Mouse (Mus musculus) kidney, adult 2 months (tissue): ENCODE measurements around the gene Kir3dl2. TPM values are rescaled to one million over a fixed set of nuclear protein-coding genes. Genes with fewer than 3 reads are reported as not detected.
"Not testable (repeated sequence)": the region's sequence is repeated elsewhere in the genome, so short reads cannot be mapped to it uniquely, and the experiment has no call there.

ENCODE experiments used
- DNase-seq: peaks from one replicate; pipeline ENCODE4 v3.0.0; 2021
- H3K27ac ChIP-seq: fragments of 200-500 bp; 2 replicates; pipeline ENCODE4 v1.5.1; 2012; ENCODE audit warnings: low read depth, low read length, control low read depth, inconsistent platforms; ENCODE audit not compliant: insufficient read depth
- H3K27me3 ChIP-seq: fragments of 200-500 bp; replicated peaks from 2 replicates; pipeline ENCODE4 v1.6.1; 2012; ENCODE audit warnings: mild to moderate bottlenecking, moderate library complexity, low read length, inconsistent platforms; ENCODE audit not compliant: control insufficient read depth, insufficient read depth
- H3K36me3 ChIP-seq: fragments of 200-500 bp; 2 replicates; pipeline ENCODE4 v1.6.1; 2012; ENCODE audit warnings: mild to moderate bottlenecking, moderate library complexity, low read length, inconsistent platforms; ENCODE audit not compliant: control insufficient read depth, insufficient read depth
- H3K4me1 ChIP-seq: fragments of 200-500 bp; 2 replicates; pipeline ENCODE4 v1.6.1; 2011; ENCODE audit warnings: low read length; ENCODE audit not compliant: control insufficient read depth, insufficient read depth
- H3K4me3 ChIP-seq: fragments of 200-500 bp; 2 replicates; pipeline ENCODE4 v1.5.1; 2011; ENCODE audit warnings: mild to moderate bottlenecking, low read depth, low read length, control low read depth; ENCODE audit not compliant: insufficient read depth
- CTCF ChIP-seq: fragments of 200-500 bp; conservative IDR thresholded peaks from 2 replicates; pipeline ENCODE4 v1.5.1; 2011; ENCODE audit warnings: low read depth, mild to moderate bottlenecking, control low read depth, low read length, moderate library complexity, mixed read lengths; ENCODE audit not compliant: insufficient read depth, insufficient read length
- POLR2A ChIP-seq: fragments of 200-500 bp; IDR thresholded peaks from one replicate; pipeline ENCODE4 v1.6.1; 2011; ENCODE audit warnings: low read depth, low read length, control low read depth
- WGBS: fragments of 180-500 bp; shearing (Covaris S2); methylation state at CpG from one replicate; pipeline ENCODE4 v1.1.7; 2018; 5-methylcytosine and 5-hydroxymethylcytosine counted together
- polyA plus RNA-seq: library from polyadenylated mRNA; depleted of rRNA; stranded (reverse); fragments of >200 nt; gene quantifications from 2 replicates; pipeline ENCODE4 v1.2.3, GENCODE M21; 2012; rRNA removed

Gene Kir3dl2
- polyA plus RNA-seq, result not detected in 2 replicates

DNA sequence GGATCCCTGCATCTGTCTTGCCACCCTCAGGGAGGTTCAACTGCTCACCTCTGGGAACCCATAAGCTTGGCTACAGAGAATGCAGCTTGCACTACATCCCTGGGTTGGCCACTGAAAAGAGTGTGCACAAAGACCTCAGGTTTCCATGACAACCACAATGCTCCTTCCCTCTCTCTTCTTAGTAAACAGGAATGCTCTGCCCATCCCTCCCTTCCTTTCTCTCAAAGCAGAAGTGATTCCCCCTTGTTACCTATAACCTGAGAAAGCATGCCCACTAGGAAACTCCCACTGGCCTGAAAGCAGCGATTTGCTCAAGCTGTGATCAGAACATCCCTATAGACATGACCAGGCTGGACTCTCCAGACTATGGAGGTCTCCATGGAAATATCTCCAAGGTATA lies at the start of gene Kir3dl2:
Gene Kir3dl2 (minus strand): TSS at position 101 of the 400 bp plus-strand sequence.
- WGBS, result 74% methylated on average over 1 of the region's 1 CpGs
- H3K4me1 ChIP-seq, H3K27me3 ChIP-seq, H3K36me3 ChIP-seq, H3K4me3 ChIP-seq, H3K27ac ChIP-seq, DNase-seq: not testable (repeated sequence)

DNA sequence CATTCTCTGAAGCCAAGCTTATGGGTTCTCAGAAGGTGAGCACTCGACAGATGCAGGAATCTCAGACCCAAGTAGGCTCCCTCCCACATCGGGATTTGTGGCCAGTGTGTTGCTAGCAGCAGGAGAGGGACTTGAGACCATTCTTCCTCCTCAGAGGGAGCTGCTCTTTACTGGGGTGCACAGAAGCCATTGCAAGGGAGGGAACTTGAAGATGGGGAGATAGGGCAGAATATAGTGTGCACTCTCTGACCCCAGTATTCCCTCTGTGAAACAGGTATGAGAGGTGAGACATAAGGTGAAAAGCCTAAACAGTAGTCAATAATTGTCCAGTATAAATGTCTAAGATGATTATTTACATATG lies 47.0 kb upstream of the Kir3dl2 start:
- 12% methylated on average over 2 of the region's 2 CpGs for WGBS

GRCm38 (mm10) chrX:136590199-136590896 lies 46.5 kb upstream of the Kir3dl2 start, which contains the start of gene Tceal3:
Gene Tceal3 (plus strand): TSS chrX:136590842.
- DNase-seq, result no peak
- Histone ChIP-seq H3K27ac (no peak within 1 kb of the TSS), H3K36me3 (no peaks in the 10 kb centered on the region), H3K4me3 (no peak within 1 kb of the TSS), H3K27me3 (no peaks in the 10 kb centered on the region), H3K4me1 (no peaks in the 10 kb centered on the region)
- TF ChIP-seq POLR2A, result no peak
- no peak for TF ChIP-seq CTCF
- WGBS, result 40% methylated on average over 12 of the region's 12 CpGs

More for the DNA sequence above, 47.0 kb upstream of the Kir3dl2 start:
- H3K4me1 ChIP-seq, result no peaks in the 10 kb centered on the region
- TF ChIP-seq POLR2A (no peak), CTCF (no peak)
- no peaks in the 10 kb centered on the region for H3K27me3 ChIP-seq
- no peaks in the 10 kb centered on the region for H3K36me3 ChIP-seq
- H3K27ac ChIP-seq, result no peak overlapping the region
- H3K4me3 ChIP-seq, result no peak overlapping the region
- no peak for DNase-seq

- no peaks in the 10 kb centered on the region for H3K36me3 ChIP-seq
- no peak overlapping the region for H3K4me3 ChIP-seq
- TF ChIP-seq POLR2A, result no peak
- no peak for TF ChIP-seq CTCF
- DNase-seq, result no peak
- no peaks in the 10 kb centered on the region for H3K4me1 ChIP-seq
- no peaks in the 10 kb centered on the region for H3K27me3 ChIP-seq
- H3K27ac ChIP-seq, result no peak overlapping the region
- 82% methylated on average over 1 of the region's 1 CpGs for WGBS
These were observed 40.8 kb upstream of the Kir3dl2 start for GRCm38 (mm10) chrX:136584617-136585016.

DNA sequence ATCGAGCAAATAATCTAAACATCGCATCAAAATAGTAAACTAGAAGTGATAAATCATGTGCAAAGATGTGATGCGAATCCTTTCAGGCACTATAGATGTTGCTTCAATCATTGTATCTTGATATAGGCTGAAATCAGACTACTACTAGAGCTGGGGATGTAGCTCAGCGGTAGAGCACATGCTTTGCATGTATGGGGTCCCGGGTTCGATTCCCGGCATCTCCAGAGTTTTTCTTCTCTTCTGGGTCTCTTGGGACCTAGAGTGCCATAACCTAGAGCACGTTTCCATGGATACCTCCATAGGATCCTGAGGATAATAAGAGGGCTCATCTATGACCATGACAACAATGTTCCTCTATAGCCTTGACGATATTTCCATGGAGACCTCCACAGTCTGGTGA lies 25.2 kb upstream of the Kir3dl2 start:
- H3K4me1 ChIP-seq, H3K27me3 ChIP-seq, H3K36me3 ChIP-seq, H3K4me3 ChIP-seq, DNase-seq, H3K27ac ChIP-seq: not testable (repeated sequence)
- WGBS, result 93% methylated on average over 9 of the region's 9 CpGs

- not testable (repeated sequence) for H3K36me3 ChIP-seq, H3K4me1 ChIP-seq, DNase-seq, H3K27me3 ChIP-seq, H3K27ac ChIP-seq, H3K4me3 ChIP-seq
- 87% methylated on average over 4 of the region's 4 CpGs for WGBS
These were observed 26.2 kb downstream of the Kir3dl2 start, which contains the start of gene Kir3dl1 for GRCm38 (mm10) chrX:136517699-136518098. Gene Kir3dl1 (plus strand): TSS chrX:136517999.

Other genes with a start within 250 kb of the Kir3dl2 start
- not detected in 2 replicates for gene Kir3dl1, start 26.1 kb downstream of the Kir3dl2 start, polyA plus RNA-seq
- gene Tceal3, start 46.8 kb upstream of the Kir3dl2 start, polyA plus RNA-seq, result 0.42 and 0.68 TPM in 2 replicates
- 1.3 and 1.6 TPM in 2 replicates for gene Tceal1, start 163.9 kb upstream of the Kir3dl2 start, polyA plus RNA-seq
- gene Morf4l2, start 199.6 kb upstream of the Kir3dl2 start, polyA plus RNA-seq, result 20.9 and 33.3 TPM in 2 replicates
- gene Glra4, start 236.1 kb upstream of the Kir3dl2 start, polyA plus RNA-seq, result not detected in 2 replicates